Mouse (Mus musculus): ENCODE measurements around the gene Ntm. TPM values are rescaled to one million over a fixed set of nuclear protein-coding genes. Genes with fewer than 3 reads are reported as not detected.

Gene Ntm
- total RNA-seq, 2 experiments from 2014 or later: not detected

- ATAC-seq (replicated peaks; ENCODE audit: low FRiP score, poor library complexity, severe bottlenecking): no peak
These were observed 656.0 kb downstream of the Ntm start for GRCm38 (mm10) chr9:29306961-29307360.

GRCm38 (mm10) chr9:29298340-29298739 is 664.6 kb downstream of the Ntm start:
- ATAC-seq (replicated peaks; ENCODE audit: low FRiP score, poor library complexity, severe bottlenecking): no peak

GRCm38 (mm10) chr9:29296752-29297151 is 666.2 kb downstream of the Ntm start:
- ATAC-seq (replicated peaks; ENCODE audit: low FRiP score, poor library complexity, severe bottlenecking): no peak

GRCm38 (mm10) chr9:29288003-29288704 is 674.8 kb downstream of the Ntm start:
- no peak for ATAC-seq (replicated peaks; ENCODE audit: low FRiP score, poor library complexity, severe bottlenecking)

- no peak for ATAC-seq (replicated peaks; ENCODE audit: low FRiP score, poor library complexity, severe bottlenecking)
These were observed 677.8 kb downstream of the Ntm start for GRCm38 (mm10) chr9:29285144-29285543.

GRCm38 (mm10) chr9:29272861-29273260 is 690.1 kb downstream of the Ntm start:
- ATAC-seq (replicated peaks; ENCODE audit: low FRiP score, poor library complexity, severe bottlenecking): no peak

GRCm38 (mm10) chr9:29269988-29270387 is 693.0 kb downstream of the Ntm start:
- no peak for ATAC-seq (replicated peaks; ENCODE audit: low FRiP score, poor library complexity, severe bottlenecking)

- ATAC-seq (replicated peaks; ENCODE audit: low FRiP score, poor library complexity, severe bottlenecking): no peak
These were observed 693.7 kb downstream of the Ntm start for GRCm38 (mm10) chr9:29269277-29269646.

- no peak for ATAC-seq (replicated peaks; ENCODE audit: low FRiP score, poor library complexity, severe bottlenecking)
These were observed 694.2 kb downstream of the Ntm start for GRCm38 (mm10) chr9:29268583-29269276.

- ATAC-seq (replicated peaks; ENCODE audit: low FRiP score, poor library complexity, severe bottlenecking): no peak
These were observed 695.3 kb downstream of the Ntm start for GRCm38 (mm10) chr9:29267663-29268062.

- no peak for ATAC-seq (replicated peaks; ENCODE audit: low FRiP score, poor library complexity, severe bottlenecking)
These were observed 697.8 kb downstream of the Ntm start for GRCm38 (mm10) chr9:29265177-29265576.

- ATAC-seq (replicated peaks; ENCODE audit: low FRiP score, poor library complexity, severe bottlenecking): no peak
These were observed 700.1 kb downstream of the Ntm start for GRCm38 (mm10) chr9:29262836-29263235.

- no peak for ATAC-seq (replicated peaks; ENCODE audit: low FRiP score, poor library complexity, severe bottlenecking)
These were observed 710.1 kb downstream of the Ntm start for GRCm38 (mm10) chr9:29252866-29253265.

GRCm38 (mm10) chr9:29250813-29251212 is 712.1 kb downstream of the Ntm start:
- no peak for ATAC-seq (replicated peaks; ENCODE audit: low FRiP score, poor library complexity, severe bottlenecking)

- no peak for ATAC-seq (replicated peaks; ENCODE audit: low FRiP score, poor library complexity, severe bottlenecking)
These were observed 715.1 kb downstream of the Ntm start for GRCm38 (mm10) chr9:29247812-29248211.

- no peak for ATAC-seq (replicated peaks; ENCODE audit: low FRiP score, poor library complexity, severe bottlenecking)
These were observed 718.9 kb downstream of the Ntm start for GRCm38 (mm10) chr9:29244006-29244405.

- ATAC-seq (replicated peaks; ENCODE audit: low FRiP score, poor library complexity, severe bottlenecking): no peak
These were observed 720.2 kb downstream of the Ntm start for GRCm38 (mm10) chr9:29242497-29243422.

GRCm38 (mm10) chr9:29240797-29241196 is 722.1 kb downstream of the Ntm start:
- no peak for ATAC-seq (replicated peaks; ENCODE audit: low FRiP score, poor library complexity, severe bottlenecking)

- ATAC-seq (replicated peaks; ENCODE audit: low FRiP score, poor library complexity, severe bottlenecking): no peak
These were observed 724.0 kb downstream of the Ntm start for GRCm38 (mm10) chr9:29238973-29239372.

- no peak for ATAC-seq (replicated peaks; ENCODE audit: low FRiP score, poor library complexity, severe bottlenecking)
These were observed 726.2 kb downstream of the Ntm start for GRCm38 (mm10) chr9:29236752-29237151.

Measured in erythroid progenitor cell, adult 5-6 weeks (primary cell).